Mouse (Mus musculus) brain, embryonic 18.5 days (tissue): ENCODE measurements around the gene Stxbp4.

Experiments used
- DNase-seq: peaks from one replicate; pipeline ENCODE4 v3.0.0-alpha.2; 2012; ENCODE audit warnings: low read depth, low spot score

The Stxbp4 gene

GRCm38 (mm10) chr11:90464046-90464595 is 173.8 kb downstream of the Stxbp4 start:
- DNase-seq, result no peak

- DNase-seq, result no peak
These were observed 177.4 kb downstream of the Stxbp4 start for GRCm38 (mm10) chr11:90460458-90460857.

- no peak for DNase-seq
These were observed 185.8 kb downstream of the Stxbp4 start for GRCm38 (mm10) chr11:90452134-90452533.

- no peak for DNase-seq
These were observed 186.4 kb downstream of the Stxbp4 start for GRCm38 (mm10) chr11:90451506-90451905.

GRCm38 (mm10) chr11:90442462-90442861 is 195.4 kb downstream of the Stxbp4 start:
- no peak for DNase-seq

GRCm38 (mm10) chr11:90440851-90441250 is 197.0 kb downstream of the Stxbp4 start:
- no peak for DNase-seq

GRCm38 (mm10) chr11:90438768-90439167 is 199.1 kb downstream of the Stxbp4 start:
- no peak for DNase-seq
